Mouse (Mus musculus) kidney, postnatal 0 days (tissue): ENCODE data around the gene Zfp385b. TPM values are rescaled to one million over a fixed set of nuclear protein-coding genes. Genes with fewer than 3 reads are reported as not detected.

Experiments
- ATAC-seq: fragments of 200-750 bp; cut with Nextera tagmentation; replicated peaks from 2 replicates; pipeline ENCODE4 v1.8.0; 2017; ENCODE audit warnings: low read depth, moderate number of reproducible peaks, moderate TSS enrichment, moderate library complexity; ENCODE audit not compliant: low FRiP score
- DNase-seq: peaks from one replicate; pipeline ENCODE4 v3.0.0-alpha.2; 2016; ENCODE audit warnings: low spot score
- H3K27ac ChIP-seq: fragments of 300-500 bp; sonication (generic); 2 replicates; pipeline ENCODE4 v1.5.1; 2014; ENCODE audit warnings: mild to moderate bottlenecking
- H3K27me3 ChIP-seq: fragments of 300-500 bp; sonication (generic); 2 replicates; pipeline ENCODE4 v1.6.1; 2014; ENCODE audit warnings: low read length, mixed read lengths; ENCODE audit not compliant: insufficient read depth
- H3K36me3 ChIP-seq: fragments of 300-500 bp; sonication (generic); 2 replicates; pipeline ENCODE4 v1.6.1; 2014; ENCODE audit warnings: low read length, mixed read lengths; ENCODE audit not compliant: insufficient read depth
- H3K4me1 ChIP-seq: fragments of 300-500 bp; sonication (generic); replicated peaks from 2 replicates; pipeline ENCODE4 v1.6.1; 2014; ENCODE audit warnings: antibody characterized with exemption, low read length, mixed read lengths; ENCODE audit not compliant: insufficient read depth
- H3K4me2 ChIP-seq: fragments of 300-500 bp; sonication (generic); 2 replicates; pipeline ENCODE4 v1.6.1; 2014; ENCODE audit warnings: mild to moderate bottlenecking, low read length, moderate library complexity, mixed read lengths
- H3K4me3 ChIP-seq: fragments of 300-500 bp; sonication (generic); replicated peaks from 2 replicates; pipeline ENCODE4 v1.5.1; 2014; ENCODE audit warnings: low read depth, low read length
- H3K9ac ChIP-seq: fragments of 300-500 bp; sonication (generic); 2 replicates; pipeline ENCODE4 v1.6.1; 2014; ENCODE audit warnings: low read depth, low read length
- H3K9me3 ChIP-seq: fragments of 300-500 bp; sonication (generic); replicated peaks from 2 replicates; pipeline ENCODE4 v1.6.1; 2016; ENCODE audit warnings: low read length, inconsistent platforms, mixed read lengths
- CTCF ChIP-seq: IDR thresholded peaks from 2 replicates; pipeline ENCODE4 v1.5.1; 2016; ENCODE audit warnings: antibody characterized with exemption, low read depth, mild to moderate bottlenecking, moderate library complexity
- WGBS: fragments of 180-500 bp; shearing (Covaris S2); extraction: QIAGEN DNeasy Blood & Tissue Kit; methylation state at CpG from one replicate; pipeline ENCODE4 v1.1.7; 2014; 5-methylcytosine and 5-hydroxymethylcytosine counted together
- polyA plus RNA-seq: library from polyadenylated mRNA; unstranded; fragments of >200 nt; fragmentation: Nextera tagmentation; extraction: Ambion mirVana; gene quantifications from 2 replicates; pipeline ENCODE4 v1.2.1, GENCODE M21; 2015

The Zfp385b gene
- polyA plus RNA-seq, 1 experiment from 2014 or later, result 9.9 TPM

- no peaks in the 10 kb centered on the region for H3K4me1 ChIP-seq
- TF ChIP-seq CTCF, result peak; percentile 19; the same call in 1 of the 2 replicates
- peak; percentile 87 for ATAC-seq
- no peaks in the 10 kb centered on the region for H3K9me3 ChIP-seq
- WGBS, result 54% methylated on average over 5 of the region's 5 CpGs
- no peaks in the 10 kb centered on the region for H3K36me3 ChIP-seq
- H3K9ac ChIP-seq, result no peak overlapping the region
- no peak overlapping the region for H3K4me2 ChIP-seq
- DNase-seq, result peak; percentile 22
- H3K4me3 ChIP-seq, result no peak overlapping the region
- no peak overlapping the region for H3K27ac ChIP-seq
- no peaks in the 10 kb centered on the region for H3K27me3 ChIP-seq
These were observed 137.7 kb downstream of the Zfp385b start for GRCm38 (mm10) chr2:77681741-77682140.

GRCm38 (mm10) chr2:77673770-77674169 is 145.7 kb downstream of the Zfp385b start:
- no peaks in the 10 kb centered on the region for H3K9me3 ChIP-seq
- TF ChIP-seq CTCF, result no peak
- H3K27ac ChIP-seq, result no peak overlapping the region
- H3K9ac ChIP-seq, result no peak overlapping the region
- H3K27me3 ChIP-seq, result no peaks in the 10 kb centered on the region
- H3K4me1 ChIP-seq, result no peaks in the 10 kb centered on the region
- ATAC-seq (no peak), DNase-seq (no peak)
- H3K36me3 ChIP-seq, result no peaks in the 10 kb centered on the region
- H3K4me2 ChIP-seq, result no peak overlapping the region
- no peak overlapping the region for H3K4me3 ChIP-seq
- WGBS, result 88% methylated on average over 10 of the region's 10 CpGs

- DNase-seq, result no peak
- no peaks in the 10 kb centered on the region for H3K36me3 ChIP-seq
- no peaks in the 10 kb centered on the region for H3K27me3 ChIP-seq
- no peaks in the 10 kb centered on the region for H3K4me1 ChIP-seq
- 92% methylated on average over 5 of the region's 5 CpGs for WGBS
- no peaks in the 10 kb centered on the region for H3K9me3 ChIP-seq
- H3K4me2 ChIP-seq, result no peak overlapping the region
- ATAC-seq, result no peak
- H3K4me3 ChIP-seq, result no peak overlapping the region
- no peak for TF ChIP-seq CTCF
- no peak overlapping the region for H3K27ac ChIP-seq
- no peak overlapping the region for H3K9ac ChIP-seq
These were observed 147.1 kb downstream of the Zfp385b start for GRCm38 (mm10) chr2:77672215-77672905.

GRCm38 (mm10) chr2:77662171-77662570 is 157.3 kb downstream of the Zfp385b start:
- H3K9me3 ChIP-seq, result no peaks in the 10 kb centered on the region
- peak; percentile 64 for DNase-seq
- no peak overlapping the region for H3K9ac ChIP-seq
- H3K27ac ChIP-seq, result no peak overlapping the region
- 62% methylated on average over 5 of the region's 5 CpGs for WGBS
- no peaks in the 10 kb centered on the region for H3K4me1 ChIP-seq
- no peak for TF ChIP-seq CTCF
- H3K27me3 ChIP-seq, result no peaks in the 10 kb centered on the region
- H3K4me3 ChIP-seq, result no peak overlapping the region
- ATAC-seq, result no peak
- no peaks in the 10 kb centered on the region for H3K36me3 ChIP-seq
- H3K4me2 ChIP-seq, result no peak overlapping the region

GRCm38 (mm10) chr2:77653686-77654085 is 165.8 kb downstream of the Zfp385b start:
- WGBS, result 95% methylated on average over 2 of the region's 2 CpGs
- H3K4me1 ChIP-seq, result no peaks in the 10 kb centered on the region
- no peak overlapping the region for H3K27ac ChIP-seq
- no peaks in the 10 kb centered on the region for H3K27me3 ChIP-seq
- no peak overlapping the region for H3K9ac ChIP-seq
- no peak overlapping the region for H3K4me2 ChIP-seq
- no peaks in the 10 kb centered on the region for H3K36me3 ChIP-seq
- H3K4me3 ChIP-seq, result no peak overlapping the region
- TF ChIP-seq CTCF, result no peak
- ATAC-seq (no peak), DNase-seq (no peak)
- no peaks in the 10 kb centered on the region for H3K9me3 ChIP-seq

GRCm38 (mm10) chr2:77641521-77642170 is 177.8 kb downstream of the Zfp385b start:
- H3K27me3 ChIP-seq, result no peaks in the 10 kb centered on the region
- H3K4me1 ChIP-seq, result no peaks in the 10 kb centered on the region
- no peaks in the 10 kb centered on the region for H3K9me3 ChIP-seq
- 86% methylated on average over 8 of the region's 8 CpGs for WGBS
- no peak overlapping the region for H3K4me2 ChIP-seq
- H3K4me3 ChIP-seq, result no peak overlapping the region
- no peak overlapping the region for H3K27ac ChIP-seq
- DNase-seq, result no peak
- no peak for ATAC-seq
- H3K9ac ChIP-seq, result no peak overlapping the region
- H3K36me3 ChIP-seq, result no peaks in the 10 kb centered on the region
- TF ChIP-seq CTCF, result no peak
